Mouse (Mus musculus) layer of hippocampus, postnatal 10 days (tissue): ENCODE measurements around the gene Kndc1. TPM values are rescaled to one million over a fixed set of nuclear protein-coding genes. Genes with fewer than 3 reads are reported as not detected.

Source experiments
- DNase-seq, 2 experiments: peaks; one replicate each; pipeline ENCODE4 v3.0.0; 2021; ENCODE audit warnings: low spot score in 2 of 2
- total RNA-seq, 2 experiments: library from RNA; stranded (reverse); gene quantifications; 2 replicates each; pipeline ENCODE4 v1.2.3; 2021

The Kndc1 gene
- total RNA-seq, 2 experiments from 2014 or later = 49.1 to 56.1 TPM

DNA sequence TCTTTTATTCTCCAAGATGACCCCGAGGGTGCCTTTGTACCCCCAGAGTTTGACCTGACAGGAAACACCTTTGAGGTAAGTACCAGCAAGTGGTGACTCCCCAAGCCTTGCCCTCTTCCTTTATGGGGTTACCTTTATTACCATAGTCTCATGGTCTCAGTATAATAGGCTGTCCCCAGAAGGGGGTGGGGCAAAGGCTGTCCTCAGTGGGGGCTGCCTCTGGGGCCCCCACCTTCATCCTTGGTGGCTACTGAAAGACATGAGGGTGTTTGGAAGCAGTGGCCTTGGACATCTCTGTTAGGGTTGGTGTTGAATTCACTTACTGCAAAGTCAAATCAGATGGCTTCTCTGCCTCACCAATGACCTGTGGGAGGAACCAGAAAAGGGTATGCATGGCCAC, 7.5 kb downstream of the Kndc1 start:
- DNase-seq = no peak

DNA sequence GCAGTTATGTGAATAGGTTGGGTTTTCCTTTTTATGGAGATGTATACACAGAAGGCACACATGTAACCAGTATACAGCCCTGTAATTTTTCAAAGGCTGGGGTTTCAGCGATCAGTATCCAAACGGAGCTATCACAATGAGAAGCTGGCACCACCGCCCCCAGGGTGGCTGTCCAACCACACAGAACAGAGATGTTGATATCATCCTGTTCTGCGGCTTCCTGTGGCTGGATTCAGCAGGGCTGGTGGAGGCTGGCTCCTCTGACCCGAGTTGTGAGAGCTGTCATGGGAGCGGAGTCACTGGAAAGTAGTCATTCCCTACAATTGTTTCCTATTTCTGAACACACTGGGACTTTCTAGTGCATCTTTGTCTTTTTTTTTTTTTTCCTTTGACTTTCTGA, 10.8 kb downstream of the Kndc1 start:
- DNase-seq = no peak

- peak; percentile 54 to 65 for DNase-seq
Measured at GRCm38 (mm10) chr7:139905661-139906060, 11.2 kb downstream of the Kndc1 start.

DNA sequence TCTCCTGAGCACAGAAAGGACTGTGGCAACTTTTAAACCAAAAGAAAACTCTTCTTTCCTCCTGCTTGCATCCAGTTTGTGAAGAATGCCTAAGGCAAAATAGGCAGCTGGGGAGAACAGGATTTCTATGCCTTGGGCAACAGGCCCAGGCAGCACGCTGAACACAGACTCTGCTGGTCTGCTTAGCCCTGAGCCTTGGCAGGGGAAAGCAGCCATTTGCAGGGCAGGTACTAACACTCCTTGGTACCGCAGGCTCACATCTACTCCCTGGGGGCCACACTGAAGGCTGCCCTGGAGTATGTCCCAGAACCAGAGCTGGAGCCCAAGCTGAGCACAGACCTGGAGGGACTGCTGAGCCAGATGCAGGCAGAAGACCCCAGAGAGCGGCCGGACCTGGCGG, 13.7 kb downstream of the Kndc1 start:
- DNase-seq = peak in 1 of 2 experiments; percentile 55

- DNase-seq = peak in 1 of 2 experiments; percentile 28
Measured at GRCm38 (mm10) chr7:139909469-139909868, 15.0 kb downstream of the Kndc1 start.

DNA sequence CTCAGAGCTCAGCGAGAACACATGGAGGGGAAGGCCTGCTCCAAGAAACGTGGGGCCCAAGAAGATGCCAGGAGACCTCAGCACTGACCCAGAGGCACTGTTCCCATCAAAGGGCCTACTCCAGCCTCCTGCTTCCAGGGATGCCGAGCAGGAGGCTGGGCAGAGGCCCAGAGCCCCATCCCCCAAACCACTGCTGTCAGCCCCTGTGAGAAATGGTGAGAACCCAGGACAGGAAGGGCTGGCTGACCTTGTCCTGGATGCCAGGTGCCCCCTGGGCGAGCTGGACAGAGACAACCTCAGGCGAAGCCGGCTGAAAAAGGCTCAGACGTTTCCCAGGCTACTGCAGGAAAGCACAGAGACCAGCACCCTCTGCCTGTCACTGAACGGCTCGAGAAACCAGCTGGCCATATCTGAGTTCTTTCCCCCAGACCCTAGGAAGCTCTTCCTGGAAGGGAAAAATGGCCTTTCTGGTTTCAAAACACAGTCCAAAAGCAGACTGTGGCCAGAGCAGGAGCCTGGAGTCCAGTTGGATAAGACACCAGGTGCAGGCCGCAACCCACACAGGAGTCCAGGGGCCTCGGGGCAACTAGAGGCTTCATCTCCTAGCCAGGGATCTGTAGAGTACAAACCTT, 15.8 kb downstream of the Kndc1 start:
- peak in 1 of 2 experiments; percentile 33 for DNase-seq

DNA sequence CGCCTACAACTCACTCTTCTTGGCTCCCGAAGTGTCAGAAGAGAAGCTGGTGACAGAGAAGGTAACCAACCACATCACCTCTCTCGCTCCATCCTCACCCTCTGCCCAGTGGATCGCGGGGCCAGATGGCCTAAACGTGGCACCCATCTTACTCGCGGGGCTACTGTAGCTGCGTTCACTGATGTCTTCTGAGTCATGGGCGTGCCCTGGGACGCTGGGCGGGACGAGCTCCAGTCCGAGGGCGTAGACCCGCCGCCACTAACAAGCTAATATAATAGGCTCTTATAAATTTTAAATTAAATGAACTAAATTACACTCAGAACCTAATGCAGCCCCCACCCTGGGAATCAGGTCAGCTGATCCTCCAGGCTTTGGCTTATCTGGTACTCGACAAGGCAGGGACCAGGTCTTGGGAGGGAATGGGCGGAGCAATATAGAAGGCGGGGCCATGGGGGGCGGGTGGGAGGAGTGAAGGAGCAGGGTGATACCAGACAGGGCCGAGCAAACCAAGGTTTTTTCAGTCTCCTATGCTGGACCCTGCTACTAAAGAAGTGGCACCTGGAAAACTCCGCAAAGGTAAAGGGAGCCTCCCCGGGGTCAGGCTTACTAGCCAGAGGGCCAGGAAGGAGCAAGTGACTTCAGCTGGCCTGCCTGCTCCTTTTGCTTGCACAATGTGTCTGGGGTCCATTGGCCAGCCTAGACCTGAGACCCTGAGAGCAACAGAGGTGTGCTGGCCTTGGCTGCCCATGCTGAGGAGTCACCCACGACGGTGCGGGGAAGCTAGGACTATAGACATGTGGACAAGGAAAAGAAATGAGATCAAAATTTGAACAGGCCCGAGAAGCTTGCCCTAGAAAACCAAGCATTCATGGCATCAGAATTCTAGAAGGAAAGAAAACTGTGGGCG, 19.9 kb downstream of the Kndc1 start:
- DNase-seq = no peak

- DNase-seq = no peak
Measured at GRCm38 (mm10) chr7:139915646-139916257, 21.3 kb downstream of the Kndc1 start.

DNA sequence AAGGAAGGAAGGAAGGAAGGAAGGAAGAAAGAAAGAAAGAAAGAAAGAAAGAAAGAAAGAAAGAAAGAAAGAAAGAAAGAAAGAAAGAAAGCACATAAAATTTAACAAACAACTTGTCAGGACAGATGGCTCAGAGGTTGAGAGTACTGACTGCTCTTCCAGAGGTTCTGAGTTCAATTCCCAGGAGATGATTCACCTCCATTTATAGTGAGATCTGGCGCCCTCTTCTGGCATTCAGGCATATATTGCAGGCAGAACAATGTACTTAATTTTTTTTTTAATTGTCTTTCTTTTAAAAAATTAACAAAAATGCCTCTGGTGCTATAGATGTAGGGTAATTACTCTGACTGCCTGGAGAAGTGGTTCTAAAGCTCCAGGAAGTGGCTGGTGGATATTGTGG, 21.8 kb downstream of the Kndc1 start:
- no peak for DNase-seq

DNA sequence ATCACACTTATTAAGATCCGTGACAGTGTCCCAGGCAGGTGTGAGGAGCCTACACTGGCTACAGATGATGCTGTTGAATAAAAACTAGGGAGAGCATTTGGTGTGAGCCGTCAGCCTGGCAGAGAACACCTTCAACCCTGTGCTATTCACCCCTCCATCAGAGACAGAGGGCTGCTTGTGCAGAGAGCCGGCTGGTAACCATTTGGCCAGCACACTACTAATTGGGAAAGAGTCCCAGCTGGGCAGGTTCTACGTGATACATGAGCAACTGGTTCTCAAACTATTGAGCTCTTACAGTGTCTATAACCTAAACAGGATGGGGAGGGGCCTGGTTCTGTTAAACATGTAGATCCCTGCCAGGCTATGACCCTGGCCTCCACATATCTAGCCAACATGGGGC, 23.8 kb downstream of the Kndc1 start:
- peak; percentile 50 to 61 for DNase-seq

GRCm38 (mm10) chr7:139930732-139931131, 36.2 kb downstream of the Kndc1 start:
- peak; percentile 53 to 72 for DNase-seq

- DNase-seq = no peak
Measured at GRCm38 (mm10) chr7:139936705-139937104, 42.2 kb downstream of the Kndc1 start.

DNA sequence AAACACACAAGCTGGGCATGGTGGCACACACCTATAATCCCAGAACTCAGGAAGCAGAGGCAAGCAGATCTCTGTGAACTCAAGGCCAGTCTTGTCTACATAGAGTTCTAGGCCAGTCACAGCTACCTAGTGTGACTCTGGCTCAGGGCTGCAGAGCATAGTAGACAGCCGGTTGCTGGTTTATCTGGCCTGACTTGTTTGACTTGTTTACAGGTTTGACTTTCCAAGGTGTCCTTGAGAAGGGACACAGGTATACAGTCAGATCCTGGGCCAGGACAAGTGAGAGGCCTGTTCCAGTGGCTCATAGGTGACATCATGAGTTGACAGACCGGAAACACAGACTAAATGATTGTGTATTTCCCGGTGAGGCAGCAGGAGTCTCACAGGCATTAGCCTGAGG, 42.6 kb downstream of the Kndc1 start:
- no peak for DNase-seq

DNA sequence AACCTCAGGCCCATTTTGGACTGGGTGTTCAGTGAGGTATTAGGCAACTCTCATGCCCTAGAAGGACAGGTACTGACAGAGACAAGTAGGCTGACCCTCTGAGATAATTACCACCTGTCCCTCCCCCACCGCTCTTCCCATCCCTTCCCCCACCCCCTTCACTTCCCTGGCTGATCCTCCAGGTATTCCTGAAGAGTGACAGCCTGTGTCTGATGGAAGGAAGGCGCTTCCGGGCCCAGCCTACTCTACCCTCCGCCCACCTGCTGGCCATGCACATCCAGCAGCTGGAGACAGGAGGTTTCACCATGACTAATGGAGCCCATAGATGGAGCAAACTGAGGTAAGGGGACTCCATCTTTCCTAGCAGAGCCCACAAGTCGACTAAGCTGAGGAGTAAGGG, 43.3 kb downstream of the Kndc1 start:
- no peak for DNase-seq

GRCm38 (mm10) chr7:139940476-139941209, 46.1 kb downstream of the Kndc1 start:
- DNase-seq = no peak

DNA sequence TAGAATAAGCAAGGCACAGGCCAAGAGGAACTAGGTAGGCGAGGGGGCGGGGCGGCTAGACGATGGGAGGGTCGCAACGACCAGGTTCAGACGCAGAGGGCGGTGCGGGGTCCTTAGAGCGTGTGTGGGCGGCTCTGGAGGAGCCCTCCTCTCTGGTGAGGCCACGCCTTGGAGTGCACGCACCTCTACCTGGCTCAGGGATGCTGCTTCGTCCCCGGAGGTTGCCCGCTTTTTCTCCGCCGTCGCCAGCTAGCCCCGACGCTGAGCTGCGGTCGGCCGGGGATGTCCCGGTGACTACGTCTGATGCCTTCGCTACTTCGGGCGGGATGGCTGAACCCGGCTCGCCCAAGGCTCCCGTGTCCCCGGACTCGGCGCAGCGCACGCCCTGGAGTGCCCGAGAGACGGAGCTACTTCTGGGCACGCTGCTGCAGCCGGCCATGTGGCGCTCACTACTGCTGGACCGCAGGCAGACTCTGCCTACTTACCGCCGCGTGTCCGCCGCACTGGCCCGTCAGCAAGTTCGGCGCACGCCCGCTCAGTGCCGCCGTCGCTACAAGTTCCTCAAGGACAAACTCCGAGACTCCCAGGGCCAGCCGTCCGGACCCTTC, 49.3 kb downstream of the Kndc1 start, which contains the start of gene Utf1:
Gene Utf1, plus strand, starts transcription at position 116 of the 608 bp plus-strand sequence.
- no peak for DNase-seq

DNA sequence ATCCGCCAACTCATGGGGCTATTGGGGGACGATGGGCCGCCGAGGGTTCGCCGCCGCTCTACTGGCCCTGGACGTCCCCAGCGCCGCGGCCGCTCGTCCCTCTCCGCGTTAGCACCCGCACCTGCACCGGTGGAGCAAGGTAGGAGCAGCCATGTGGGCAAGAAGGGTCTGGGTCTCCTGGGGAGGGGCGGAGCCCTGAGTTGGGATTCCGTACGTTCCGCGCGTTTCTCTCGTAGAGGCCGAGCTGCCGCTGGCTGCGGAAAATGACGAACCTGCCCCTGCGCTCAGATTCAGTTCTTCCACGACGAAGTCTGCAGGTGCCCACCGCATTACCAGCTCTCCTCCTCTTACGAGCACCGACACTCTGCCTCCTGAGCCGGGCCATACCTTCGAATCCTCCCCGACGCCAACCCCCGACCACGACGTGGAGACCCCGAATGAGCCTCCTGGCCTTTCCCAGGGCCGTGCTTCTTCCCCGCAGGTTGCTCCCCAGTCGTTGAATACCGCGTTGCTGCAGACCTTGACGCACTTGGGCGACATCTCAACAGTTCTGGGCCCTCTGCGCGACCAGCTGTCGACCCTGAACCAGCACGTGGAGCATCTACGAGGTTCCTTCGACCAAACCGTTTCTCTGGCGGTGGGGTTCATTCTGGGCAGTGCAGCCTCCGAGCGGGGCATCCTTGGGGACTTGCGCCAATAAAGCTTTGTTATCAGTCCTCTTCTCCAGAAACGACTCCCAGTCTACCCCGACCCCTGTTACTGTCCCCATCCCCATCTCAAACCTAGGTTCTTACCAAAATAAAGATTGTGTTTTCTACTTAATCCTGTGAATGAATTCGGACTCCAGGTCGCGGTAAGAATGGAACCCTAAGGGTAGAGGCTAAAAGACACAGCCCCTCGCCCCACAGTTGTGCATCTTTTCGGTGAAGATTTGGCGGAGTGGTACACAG, 50.1 kb downstream of the Kndc1 start:
- no peak for DNase-seq

DNA sequence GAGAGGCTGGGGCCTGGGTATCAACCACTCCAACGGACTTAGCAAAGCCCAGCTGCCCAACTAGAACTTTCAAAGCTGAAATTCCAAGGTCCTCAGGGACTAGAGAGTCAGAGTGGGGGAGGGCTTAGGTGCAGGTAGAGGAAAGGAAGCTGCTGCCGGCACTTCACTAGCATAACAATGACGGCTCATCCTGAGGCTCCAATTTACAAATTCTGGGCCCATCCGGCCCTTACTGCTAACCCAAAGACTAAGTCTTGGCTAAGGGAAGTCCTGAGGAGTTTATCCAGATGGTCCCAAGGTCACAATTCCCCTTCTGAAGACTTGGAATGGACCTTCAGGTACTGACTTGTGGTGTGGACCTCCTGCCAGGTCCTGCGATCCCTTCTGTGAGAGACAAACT, 51.0 kb downstream of the Kndc1 start:
- no peak for DNase-seq

DNA sequence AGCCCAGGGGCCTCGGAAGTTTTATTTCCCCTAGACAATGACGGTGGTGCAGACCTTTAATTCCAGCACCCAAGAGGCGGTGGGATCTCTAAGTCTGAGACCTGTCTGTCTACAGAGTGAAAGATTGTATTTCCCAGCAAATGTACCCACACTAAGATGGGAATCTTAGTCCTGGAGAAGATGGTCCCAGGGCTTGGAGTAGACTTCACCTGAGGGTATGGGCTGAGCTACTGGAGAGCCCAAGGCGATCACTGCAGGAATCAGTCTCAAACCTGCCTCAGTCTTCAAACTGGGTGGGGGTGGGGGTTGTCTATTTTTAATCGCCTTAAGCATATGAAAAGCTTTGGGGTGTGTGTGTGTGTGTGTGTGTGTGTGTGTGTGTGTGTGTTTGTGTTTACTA, 51.5 kb downstream of the Kndc1 start:
- no peak for DNase-seq

DNA sequence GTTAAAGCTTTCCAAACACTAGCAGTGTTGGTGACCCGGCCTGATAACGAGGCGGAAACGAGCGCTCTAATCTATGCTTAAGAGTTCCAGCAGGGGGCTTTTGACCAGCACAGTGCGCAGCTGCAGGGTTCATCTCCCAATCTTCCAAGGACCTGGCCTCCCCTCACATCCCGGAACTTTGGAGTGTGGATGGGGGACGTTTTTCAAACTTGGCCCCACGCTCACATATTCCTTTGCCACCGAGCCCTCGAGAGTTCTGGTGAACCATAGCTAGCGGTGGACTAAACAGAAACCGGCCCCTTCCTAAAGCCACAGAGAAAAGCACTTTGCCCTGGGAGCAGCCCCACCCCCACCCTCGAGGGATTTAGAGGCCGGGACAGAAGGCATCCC, 55.4 kb downstream of the Kndc1 start:
- DNase-seq = peak in 1 of 2 experiments; percentile 11
